In genomic region chr5:112481946-112482410, GRCm38 (mm10) we compare ENCODE assay signal across 15 mouse cellular contexts. TPM values are rescaled to one million over a fixed set of nuclear protein-coding genes. Genes with fewer than 3 reads are reported as not detected.
DNase-seq lines count a peak whose midpoint lies in the region; ATAC-seq lines count a peak whose summit lies in the region.
"Had no signal": no experiment of that assay in that cellular context is flagged by ENCODE, and none has a peak within 500 bp of the region (broad histone marks: within the 10 kb centered on the region; RNA-seq: fewer than 3 reads in every experiment).

No protein-coding gene starts in this region.

- H3K36me3 ChIP-seq in heart, embryonic 11.5 days (ENCODE audit: control insufficient read depth, insufficient read depth, low read length), result no peaks in the 10 kb centered on the region
- no peaks in the 10 kb centered on the region for H3K36me3 ChIP-seq in forebrain, embryonic 11.5 days (ENCODE audit: control insufficient read depth, insufficient read depth, low read length)
- no peaks in the 10 kb centered on the region for H3K36me3 ChIP-seq in hindbrain, embryonic 15.5 days
- no peaks in the 10 kb centered on the region for H3K36me3 ChIP-seq in neural tube, embryonic 12.5 days
- H3K36me3 ChIP-seq: heart, embryonic 13.5 days; limb, embryonic 15.5 days had no signal

- H3K4me1 ChIP-seq in heart, embryonic 11.5 days (ENCODE audit: control insufficient read depth, insufficient read depth, low read length), result peaks cover 9% of the 10 kb centered on the region
- H3K4me1 ChIP-seq in forebrain, embryonic 11.5 days (replicated peaks; ENCODE audit: control insufficient read depth, insufficient read depth, low read length), result peaks cover 17% of the 10 kb centered on the region; the same call in 1 of the 2 replicates
- peaks cover 54% of the 10 kb centered on the region for H3K4me1 ChIP-seq in hindbrain, embryonic 15.5 days (replicated peaks)
- peaks cover 46% of the 10 kb centered on the region for H3K4me1 ChIP-seq in neural tube, embryonic 12.5 days

- no peak overlapping the region for H3K9ac ChIP-seq in heart, embryonic 11.5 days (ENCODE audit: low read depth, low read length)
- H3K9ac ChIP-seq in forebrain, embryonic 11.5 days (ENCODE audit: low read length), result peak overlapping the region; percentile 20; the same call in 1 of the 2 replicates
- peak overlapping the region; percentile 1; the same call in 1 of the 2 replicates for H3K9ac ChIP-seq in hindbrain, embryonic 15.5 days
- peak overlapping the region; percentile 9; the same call in 1 of the 2 replicates for H3K9ac ChIP-seq in neural tube, embryonic 12.5 days
- H3K9ac ChIP-seq: heart, embryonic 13.5 days; limb, embryonic 15.5 days had no signal

- 0 out of 2 replicates have a peak overlapping the region, but pooled peaks have one; percentile 16 for H3K4me2 ChIP-seq in heart, embryonic 11.5 days
- H3K4me2 ChIP-seq in forebrain, embryonic 11.5 days (ENCODE audit: low read depth, low read length, severe bottlenecking), result peak overlapping the region; percentile 32
- peak overlapping the region; percentile 26 for H3K4me2 ChIP-seq in hindbrain, embryonic 15.5 days
- H3K4me2 ChIP-seq in neural tube, embryonic 12.5 days (replicated peaks), result peak overlapping the region; percentile 36
- H3K4me2 ChIP-seq: heart, embryonic 13.5 days; limb, embryonic 15.5 days had no signal

- H3K9me3 ChIP-seq in heart, embryonic 11.5 days (replicated peaks; ENCODE audit: control insufficient read depth, low read length), result no peaks in the 10 kb centered on the region
- no peaks in the 10 kb centered on the region for H3K9me3 ChIP-seq in forebrain, embryonic 11.5 days (ENCODE audit: control insufficient read depth, low read length)
- H3K9me3 ChIP-seq in hindbrain, embryonic 15.5 days, result no peaks in the 10 kb centered on the region
- H3K9me3 ChIP-seq in neural tube, embryonic 12.5 days, result no peaks in the 10 kb centered on the region
- H3K9me3 ChIP-seq: heart, embryonic 13.5 days; limb, embryonic 15.5 days had no signal

- no peak overlapping the region for H3K27ac ChIP-seq in heart, embryonic 11.5 days (ENCODE audit: low read depth, low read length)
- H3K27ac ChIP-seq in forebrain, embryonic 11.5 days (ENCODE audit: low read depth, low read length), result peak overlapping the region; percentile 60; the same call in 1 of the 2 replicates
- H3K27ac ChIP-seq in hindbrain, embryonic 15.5 days (replicated peaks), result peak overlapping the region; percentile 64
- no peak overlapping the region for H3K27ac ChIP-seq in neural tube, embryonic 12.5 days
- H3K27ac ChIP-seq: heart, embryonic 13.5 days; limb, embryonic 15.5 days had no signal

- 33% methylated on average over 19 of the region's 19 CpGs for WGBS in heart, embryonic 11.5 days (ENCODE audit: insufficient replicate concordance)
- 10% methylated on average over 19 of the region's 19 CpGs for WGBS in forebrain, embryonic 11.5 days
- WGBS in hindbrain, embryonic 15.5 days, result 11% methylated on average over 19 of the region's 19 CpGs
- 36% methylated on average over 19 of the region's 19 CpGs for WGBS in neural tube, embryonic 12.5 days

- no peak for ATAC-seq in heart, embryonic 11.5 days (replicated peaks; ENCODE audit: insufficient number of reproducible peaks, low FRiP score, low TSS enrichment)
- peak; percentile 72 for ATAC-seq in forebrain, embryonic 11.5 days (replicated peaks; ENCODE audit: low FRiP score)
- peak; percentile 50 for ATAC-seq in hindbrain, embryonic 15.5 days (ENCODE audit: low FRiP score, low read depth)
- no peak; the same call in 1 of the 2 replicates for ATAC-seq in neural tube, embryonic 12.5 days (ENCODE audit: low FRiP score, low read depth)
- ATAC-seq: intestine, postnatal 0 days; lung, postnatal 0 days had no signal

- H3K4me3 ChIP-seq in heart, embryonic 11.5 days (ENCODE audit: low read depth, low read length), result no peak overlapping the region
- no peak overlapping the region for H3K4me3 ChIP-seq in forebrain, embryonic 11.5 days (ENCODE audit: low read depth, low read length)
- no peak overlapping the region for H3K4me3 ChIP-seq in hindbrain, embryonic 15.5 days
- no peak overlapping the region for H3K4me3 ChIP-seq in neural tube, embryonic 12.5 days
- H3K4me3 ChIP-seq: heart, embryonic 13.5 days; limb, embryonic 15.5 days had no signal

- peaks cover 41% of the 10 kb centered on the region for H3K27me3 ChIP-seq in heart, embryonic 11.5 days (ENCODE audit: control insufficient read depth, insufficient read depth, low read length)
- H3K27me3 ChIP-seq in forebrain, embryonic 11.5 days (ENCODE audit: control insufficient read depth, insufficient read depth, low read length), result peaks cover 2% of the 10 kb centered on the region; the same call in 1 of the 2 replicates
- H3K27me3 ChIP-seq in hindbrain, embryonic 15.5 days, result no peaks in the 10 kb centered on the region
- peaks cover 11% of the 10 kb centered on the region; the same call in 1 of the 2 replicates for H3K27me3 ChIP-seq in neural tube, embryonic 12.5 days (replicated peaks)

- DNase-seq in heart, postnatal 14 days, result no peak
- DNase-seq in forebrain, embryonic 11.5 days (ENCODE audit: low spot score), result peak; percentile 66
- DNase-seq in cerebellum, adult 11-12 months, result no peak
- DNase-seq in adrenal gland, postnatal 4 days (ENCODE audit: low spot score in 2 of 2), result no peak
- no peak for DNase-seq in left cerebral cortex, postnatal 10 days (ENCODE audit: extremely low spot score in 1 of 2, low spot score in 2 of 2)
- DNase-seq: layer of hippocampus, adult 9-11 months; right cerebral cortex, postnatal 25 days had no signal

- intact Hi-C loops in heart, postnatal 14 days (cut with DNase I), result no loop called here
- intact Hi-C loops in left cerebral cortex, postnatal 10 days (cut with DNase I), result no loop called here

RNA-seq across cellular contexts. Expression of gene Gm6588, which starts 32.8 kb away (rescaled TPM):
- not detected in 2 replicates for polyA plus RNA-seq in heart, embryonic 11.5 days (2014; fragmentation: Nextera tagmentation; extraction: Ambion mirVana)
- not detected for total RNA-seq in heart, postnatal 14 days (2021)
- polyA plus RNA-seq in forebrain, embryonic 11.5 days (2014; fragmentation: Nextera tagmentation; extraction: Ambion mirVana), result not detected in 2 replicates
- 0.63 and 1.0 TPM in 2 replicates for polyA plus RNA-seq in hindbrain, embryonic 15.5 days (2015; fragmentation: Nextera tagmentation; extraction: Ambion mirVana)
- polyA plus RNA-seq in neural tube, embryonic 12.5 days (2016; fragmentation: Nextera tagmentation; extraction: Ambion mirVana), result 0.29 and 0.36 TPM in 2 replicates
- total RNA-seq in adrenal gland, postnatal 4 days (2021), result not detected
- total RNA-seq in left cerebral cortex, postnatal 10 days (2021), result not detected
- polyA plus RNA-seq: heart, embryonic 13.5 days; intestine, postnatal 0 days; lung, postnatal 0 days; stomach, embryonic 14.5 days had no signal

Comparison
In these comparisons a context has a peak if more than half of its experiments do, and no peak if none do; other contexts are left out.
1. ATAC-seq: peak in forebrain, embryonic 11.5 days (single experiment) and hindbrain, embryonic 15.5 days (single experiment); none in heart, embryonic 11.5 days (single experiment) and neural tube, embryonic 12.5 days (single experiment).
2. H3K27ac ChIP-seq: peak in forebrain, embryonic 11.5 days (single experiment) and hindbrain, embryonic 15.5 days (single experiment); none in heart, embryonic 11.5 days (single experiment) and neural tube, embryonic 12.5 days (single experiment).
3. Peak in every context shown above with its lines, with median percentiles within 50 percentile points of each other: H3K4me2 ChIP-seq.